Mouse (Mus musculus) brain, embryonic 14.5 days (tissue): ENCODE measurements around the gene Rprd2.

ENCODE experiments used
- CTCF ChIP-seq: fragments of 200-500 bp; IDR thresholded peaks from 2 replicates; pipeline ENCODE4 v1.5.1; 2012; ENCODE audit warnings: inconsistent platforms, mild to moderate bottlenecking, moderate library complexity, borderline replicate concordance; ENCODE audit not compliant: insufficient read depth, insufficient read length; ENCODE audit errors: extremely low read depth
- POLR2A ChIP-seq: fragments of 200-500 bp; IDR thresholded peaks from 2 replicates; pipeline ENCODE4 v1.6.1; 2012; ENCODE audit warnings: mild to moderate bottlenecking, inconsistent platforms, borderline replicate concordance; ENCODE audit not compliant: poor library complexity, insufficient read depth, insufficient read length, severe bottlenecking; ENCODE audit errors: extremely low read depth

DNA sequence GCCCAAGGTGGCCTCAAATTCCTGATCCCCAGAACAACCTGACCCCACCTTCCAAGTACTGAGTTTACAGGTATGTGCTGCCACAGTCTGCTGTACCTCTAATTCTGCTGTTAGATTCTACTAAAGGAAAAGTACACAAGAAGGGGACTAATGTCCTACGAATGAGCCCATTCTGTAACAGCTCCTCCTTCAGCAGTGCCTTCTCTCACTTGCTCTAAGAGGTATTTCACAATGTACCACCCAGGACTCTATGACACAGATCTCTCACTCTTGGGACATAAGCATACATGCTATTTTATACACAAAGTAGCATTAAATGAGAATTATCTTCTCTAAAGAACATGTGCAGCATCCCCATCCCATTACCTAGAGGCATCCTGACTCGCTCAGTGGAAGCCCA is 25.0 kb downstream of the Rprd2 start:
- no peak for TF ChIP-seq CTCF
- no peak for TF ChIP-seq POLR2A
